Mouse (Mus musculus): ENCODE data around the gene Ccnt2. TPM values are rescaled to one million over a fixed set of nuclear protein-coding genes. Genes with fewer than 3 reads are reported as not detected.

Ccnt2 gene
- polyA plus RNA-seq (2021; fragmentation: Nextera tagmentation) = 19.6 and 20.5 TPM in 2 replicates
- long read RNA-seq, experiment 1, full-length matches to known transcripts = 8 of 14 reads
- long read RNA-seq, experiment 1, partial matches to known transcripts = 1 of 14 reads
- long read RNA-seq, experiment 1, other reads (novel, unspliced or antisense) = 5 of 14 reads
- long read RNA-seq, experiment 2, full-length matches to known transcripts = 60 of 86 reads
- long read RNA-seq, experiment 2, partial matches to known transcripts = 13 of 86 reads
- long read RNA-seq, experiment 2, other reads (novel, unspliced or antisense) = 13 of 86 reads

GRCm38 (mm10) chr1:127773803-127774500, at the start of gene Ccnt2:
TSS of gene Ccnt2 (plus strand) at chr1:127774164.

GRCm38 (mm10) chr1:127729096-127729495, 44.9 kb upstream of the Ccnt2 start, which contains the start of gene Acmsd:
TSS of gene Acmsd (plus strand) at chr1:127729413.

GRCm38 (mm10) chr1:127854486-127855222, 80.7 kb downstream of the Ccnt2 start, which contains the start of gene Map3k19:
TSS of gene Map3k19 (minus strand) at chr1:127855031.

Other genes starting within 250 kb of the Ccnt2 start
- 4.1 and 5.5 TPM in 2 replicates for gene Tmem163, start 94.6 kb upstream of the Ccnt2 start, polyA plus RNA-seq (2021; fragmentation: Nextera tagmentation)
- not detected in 2 replicates for gene Acmsd, start 44.8 kb upstream of the Ccnt2 start, polyA plus RNA-seq (2021; fragmentation: Nextera tagmentation)
- 1.3 and 1.4 TPM in 2 replicates for gene Map3k19, start 80.9 kb downstream of the Ccnt2 start, polyA plus RNA-seq (2021; fragmentation: Nextera tagmentation)
- gene Rab3gap1, start 94.6 kb downstream of the Ccnt2 start, polyA plus RNA-seq (2021; fragmentation: Nextera tagmentation) = 34.7 and 41.8 TPM in 2 replicates